Mouse (Mus musculus) macrophage (primary cell): ENCODE measurements around the gene Smarcd3. TPM values are rescaled to one million over a fixed set of nuclear protein-coding genes. Genes with fewer than 3 reads are reported as not detected.
A peak's percentile ranks its signal among the peaks of the same experiment; 100 is the strongest.

ENCODE experiments used
- H3K27ac ChIP-seq: fragments of 350-480 bp; formaldehyde crosslinking; 2 replicates; pipeline ENCODE4 v1.9.0; 2021
- H3K36me3 ChIP-seq: fragments of 350-480 bp; formaldehyde crosslinking; 2 replicates; pipeline ENCODE4 v1.9.0; 2021; ENCODE audit errors: inconsistent target
- H3K4me3 ChIP-seq: fragments of 350-480 bp; formaldehyde crosslinking; 2 replicates; pipeline ENCODE4 v1.9.0; 2021; ENCODE audit errors: inconsistent target
- H3K79me2 ChIP-seq: fragments of 350-480 bp; formaldehyde crosslinking; 2 replicates; pipeline ENCODE4 v1.9.0; 2021; ENCODE audit errors: inconsistent target
- WGBS: methylation state at CpG from one replicate; pipeline ENCODE4 v1.1.7; 2026; ENCODE audit warnings: inconsistent platforms; ENCODE audit not compliant: missing documents; 5-methylcytosine and 5-hydroxymethylcytosine counted together
- polyA plus RNA-seq: library from polyadenylated mRNA; stranded (reverse); fragments of 250-400 nt; gene quantifications from 3 replicates; pipeline ENCODE4 v1.2.4, GENCODE M21; 2018; ENCODE audit warnings: inconsistent platforms

The Smarcd3 gene
- polyA plus RNA-seq, 1 experiment from 2014 or later: 0.03 TPM

- 85% methylated on average over 4 of the region's 6 CpGs for WGBS
- no peaks in the 10 kb centered on the region for H3K79me2 ChIP-seq
- H3K27ac ChIP-seq: no peak overlapping the region
- H3K36me3 ChIP-seq: no peaks in the 10 kb centered on the region
- no peak overlapping the region for H3K4me3 ChIP-seq
Measured at GRCm38 (mm10) chr5:24605321-24605979, 18.8 kb downstream of the Smarcd3 start.

DNA sequence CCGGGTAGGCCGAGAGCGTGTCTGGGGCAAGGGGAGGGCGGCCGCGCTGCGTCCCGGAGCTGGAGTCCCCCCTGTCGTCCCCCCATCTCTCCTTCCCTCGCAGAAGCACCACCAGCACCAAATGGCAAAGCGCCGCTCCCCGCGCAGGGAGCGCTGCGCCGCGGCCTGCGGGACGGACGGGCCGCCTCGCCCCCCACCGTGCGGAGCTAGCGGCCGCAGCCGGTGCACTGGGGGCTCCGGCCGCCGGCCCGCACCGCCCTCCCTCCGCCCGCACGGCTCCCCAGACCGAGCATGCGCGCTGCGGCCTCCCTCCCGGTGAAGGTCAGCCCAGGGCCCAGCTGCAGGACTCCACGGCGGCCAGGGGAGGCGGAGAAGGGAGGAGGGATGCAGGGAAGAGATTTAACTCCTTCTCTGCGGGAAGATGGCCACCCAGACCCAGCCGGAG lies 19.5 kb downstream of the Smarcd3 start:
- WGBS: 2% methylated on average over 37 of the region's 46 CpGs
- Histone ChIP-seq H3K27ac (no peak overlapping the region), H3K4me3 (no peak overlapping the region), H3K79me2 (no peaks in the 10 kb centered on the region), H3K36me3 (no peaks in the 10 kb centered on the region)

DNA sequence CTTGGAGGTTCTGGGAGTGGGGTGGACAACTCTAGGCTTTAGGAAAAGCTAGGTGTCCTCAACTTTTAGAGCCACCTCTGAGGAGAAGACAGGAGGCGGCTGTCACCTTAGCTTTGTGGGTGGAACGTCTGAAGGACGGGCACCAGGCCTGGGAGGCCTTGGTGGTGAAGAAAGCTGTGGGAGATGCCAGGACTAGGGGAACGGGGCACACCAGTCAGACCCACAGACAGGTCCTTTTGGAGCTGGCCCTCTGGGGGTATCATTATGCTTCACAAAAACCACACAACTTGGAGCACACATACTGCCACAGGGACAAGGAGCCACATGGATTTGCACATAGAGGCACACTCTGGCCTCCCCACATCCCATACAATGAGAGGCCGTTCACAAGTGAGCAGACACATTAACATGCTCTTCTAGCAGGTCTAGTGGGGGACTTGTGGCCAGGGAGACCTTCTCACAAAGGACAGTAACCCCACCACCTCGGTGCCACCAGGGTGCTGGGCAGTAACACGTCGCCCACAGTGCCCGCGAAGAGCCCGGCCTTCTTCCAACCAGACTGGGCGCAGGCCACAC lies 20.0 kb downstream of the Smarcd3 start:
- no peaks in the 10 kb centered on the region for H3K36me3 ChIP-seq
- no peak overlapping the region for H3K27ac ChIP-seq
- no peak overlapping the region for H3K4me3 ChIP-seq
- no peaks in the 10 kb centered on the region for H3K79me2 ChIP-seq
- WGBS: 42% methylated on average over 12 of the region's 12 CpGs

- Histone ChIP-seq H3K79me2 (no peaks in the 10 kb centered on the region), H3K36me3 (no peaks in the 10 kb centered on the region), H3K4me3 (no peak overlapping the region), H3K27ac (no peak overlapping the region)
- WGBS: 86% methylated on average over 8 of the region's 8 CpGs
Measured at GRCm38 (mm10) chr5:24603431-24604010, 20.7 kb downstream of the Smarcd3 start.

DNA sequence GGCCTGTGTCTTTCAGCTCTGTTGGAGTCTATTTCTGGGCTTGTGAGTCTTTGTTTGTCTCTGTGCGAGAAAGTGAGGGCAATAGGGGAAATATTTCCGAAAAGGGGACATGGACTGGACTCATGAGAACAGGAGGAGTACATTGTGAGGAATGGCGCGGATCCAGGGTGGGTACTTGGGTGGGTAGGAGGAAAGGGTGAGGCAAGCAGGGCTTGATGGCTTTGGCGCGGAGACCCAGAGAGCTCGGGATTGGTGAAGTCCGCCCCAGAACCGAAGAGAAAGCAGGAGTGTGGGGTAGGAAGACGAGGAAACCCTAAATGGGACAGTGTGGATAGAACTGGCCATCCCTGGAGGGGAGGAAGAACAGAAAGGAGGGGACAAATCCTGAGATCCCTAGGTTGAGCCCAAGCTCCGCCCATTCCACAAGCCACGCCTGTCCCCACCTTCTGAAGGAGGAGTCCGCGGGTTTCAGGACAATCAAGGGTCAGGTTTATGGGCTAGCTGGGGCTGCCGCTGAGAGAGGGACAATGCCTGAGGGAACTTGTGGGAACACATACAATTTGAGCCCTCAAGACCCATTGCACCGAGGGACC lies 21.4 kb downstream of the Smarcd3 start:
- Histone ChIP-seq H3K4me3 (no peak overlapping the region; the same call in 1 of the 2 replicates), H3K27ac (no peak overlapping the region), H3K79me2 (no peaks in the 10 kb centered on the region), H3K36me3 (no peaks in the 10 kb centered on the region)
- 6% methylated on average over 14 of the region's 16 CpGs for WGBS

DNA sequence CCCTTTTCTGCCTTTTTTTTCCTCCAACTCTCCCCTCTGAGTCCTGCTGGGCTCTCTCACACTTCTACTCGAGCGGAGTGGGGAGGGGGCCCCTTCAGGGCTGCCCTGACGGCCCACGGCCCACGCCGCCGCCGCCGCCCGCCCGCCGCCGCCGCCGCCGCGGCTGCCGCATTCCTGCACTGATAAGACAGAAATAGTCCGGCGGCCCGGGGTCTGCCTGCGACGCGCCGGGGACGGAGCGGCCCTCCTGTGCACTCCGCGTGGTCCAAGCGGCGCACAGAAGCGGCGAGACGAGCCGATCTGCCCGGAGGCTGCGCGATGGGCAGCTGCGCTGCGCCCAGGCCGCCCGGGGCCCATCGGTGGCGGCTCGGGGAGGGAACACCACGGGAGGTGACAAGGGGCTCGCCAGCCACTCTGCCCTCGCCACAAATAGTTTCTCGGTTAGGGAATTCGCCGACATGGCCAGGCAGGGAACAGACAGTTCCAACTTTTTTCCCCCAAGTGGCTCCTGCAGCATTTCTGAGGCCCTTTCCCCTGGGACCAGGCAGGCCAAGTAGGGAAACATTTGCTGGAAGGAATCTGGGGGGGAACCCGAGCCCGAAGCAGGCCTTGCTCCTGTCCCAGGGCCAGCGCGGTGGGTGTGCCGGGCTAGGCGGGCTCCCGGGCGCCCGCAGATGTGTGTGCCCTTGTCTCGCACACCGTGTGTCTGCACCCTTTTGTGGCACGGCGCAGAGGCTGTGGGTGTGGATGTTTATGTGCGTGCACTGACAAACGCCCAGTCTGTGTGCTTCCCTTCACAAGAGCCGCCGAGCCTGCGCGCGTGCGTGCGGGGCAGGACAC lies 22.1 kb downstream of the Smarcd3 start:
- 3% methylated on average over 73 of the region's 73 CpGs for WGBS
- Histone ChIP-seq H3K27ac (no peak overlapping the region), H3K4me3 (no peak overlapping the region; the same call in 1 of the 2 replicates)

DNA sequence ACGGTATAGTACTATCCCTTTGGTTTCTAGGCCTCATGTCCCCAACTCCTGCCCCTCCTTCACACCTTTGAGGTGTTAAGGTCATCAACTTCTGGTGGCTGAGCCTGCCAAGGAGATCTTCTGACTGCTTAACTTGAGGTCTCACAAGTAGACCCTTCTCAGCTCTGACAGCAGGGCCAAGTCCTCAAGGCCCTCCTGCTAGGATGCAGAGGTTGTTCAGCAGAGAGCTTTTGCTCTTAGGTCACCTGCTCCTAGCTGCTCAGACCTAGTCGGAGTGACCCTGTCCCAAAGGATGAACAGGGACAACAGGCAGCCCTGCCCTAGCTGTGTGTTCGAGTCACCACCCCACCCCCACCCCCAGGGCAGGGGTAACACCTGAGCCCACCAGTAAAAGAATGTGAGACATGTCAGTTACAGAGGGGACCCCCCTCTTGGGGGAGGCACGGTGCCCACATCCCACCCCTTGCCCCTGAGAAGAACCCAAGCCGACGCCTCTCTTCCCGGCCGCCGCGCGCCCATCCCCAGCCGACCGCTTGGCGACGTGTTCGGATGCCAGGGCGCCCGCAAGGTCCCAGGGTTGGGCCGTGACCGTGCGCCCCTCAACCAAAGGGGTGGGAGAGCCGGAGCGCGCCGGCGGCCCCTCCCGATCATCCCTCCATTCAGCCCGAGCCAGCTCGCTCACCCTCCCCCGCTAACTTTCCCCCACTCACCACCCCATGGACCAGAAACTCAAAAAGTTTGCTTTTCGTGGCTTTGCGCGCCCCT lies 23.0 kb downstream of the Smarcd3 start:
- 8% methylated on average over 31 of the region's 33 CpGs for WGBS
- H3K27ac ChIP-seq: no peak overlapping the region

More for the DNA sequence above, 22.1 kb downstream of the Smarcd3 start:
- H3K36me3 ChIP-seq: no peaks in the 10 kb centered on the region
- no peaks in the 10 kb centered on the region for H3K79me2 ChIP-seq

GRCm38 (mm10) chr5:24600236-24600635 lies 24.0 kb downstream of the Smarcd3 start:
- 95% methylated on average over 2 of the region's 2 CpGs for WGBS
- no peak overlapping the region for H3K4me3 ChIP-seq

More for the DNA sequence above, 23.0 kb downstream of the Smarcd3 start:
- H3K4me3 ChIP-seq: no peak overlapping the region
- no peaks in the 10 kb centered on the region for H3K79me2 ChIP-seq
- H3K36me3 ChIP-seq: no peaks in the 10 kb centered on the region

GRCm38 (mm10) chr5:24599137-24599536 lies 25.1 kb downstream of the Smarcd3 start:
- WGBS: 29% methylated on average over 7 of the region's 8 CpGs
- Histone ChIP-seq H3K4me3 (no peak overlapping the region), H3K79me2 (no peaks in the 10 kb centered on the region), H3K36me3 (no peaks in the 10 kb centered on the region), H3K27ac (no peak overlapping the region)

More at GRCm38 (mm10) chr5:24600236-24600635, 24.0 kb downstream of the Smarcd3 start:
- Histone ChIP-seq H3K36me3 (no peaks in the 10 kb centered on the region), H3K79me2 (no peaks in the 10 kb centered on the region), H3K27ac (no peak overlapping the region)

GRCm38 (mm10) chr5:24598570-24599006 lies 25.6 kb downstream of the Smarcd3 start:
- no peaks in the 10 kb centered on the region for H3K36me3 ChIP-seq
- no peaks in the 10 kb centered on the region for H3K79me2 ChIP-seq
- H3K27ac ChIP-seq: no peak overlapping the region
- under 1% methylated on average over 39 of the region's 41 CpGs for WGBS
- H3K4me3 ChIP-seq: no peak overlapping the region

GRCm38 (mm10) chr5:24597901-24598569 lies 26.2 kb downstream of the Smarcd3 start:
- no peaks in the 10 kb centered on the region for H3K36me3 ChIP-seq
- WGBS: 21% methylated on average over 15 of the region's 15 CpGs
- no peak overlapping the region for H3K27ac ChIP-seq
- H3K4me3 ChIP-seq: no peak overlapping the region
- H3K79me2 ChIP-seq: no peaks in the 10 kb centered on the region

- Histone ChIP-seq H3K27ac (no peak overlapping the region), H3K4me3 (peak overlapping the region; percentile 31), H3K36me3 (no peaks in the 10 kb centered on the region), H3K79me2 (no peaks in the 10 kb centered on the region)
- WGBS: 0% methylated on average over 2 of the region's 2 CpGs
Measured at GRCm38 (mm10) chr5:24597221-24597728, 26.9 kb downstream of the Smarcd3 start.

DNA sequence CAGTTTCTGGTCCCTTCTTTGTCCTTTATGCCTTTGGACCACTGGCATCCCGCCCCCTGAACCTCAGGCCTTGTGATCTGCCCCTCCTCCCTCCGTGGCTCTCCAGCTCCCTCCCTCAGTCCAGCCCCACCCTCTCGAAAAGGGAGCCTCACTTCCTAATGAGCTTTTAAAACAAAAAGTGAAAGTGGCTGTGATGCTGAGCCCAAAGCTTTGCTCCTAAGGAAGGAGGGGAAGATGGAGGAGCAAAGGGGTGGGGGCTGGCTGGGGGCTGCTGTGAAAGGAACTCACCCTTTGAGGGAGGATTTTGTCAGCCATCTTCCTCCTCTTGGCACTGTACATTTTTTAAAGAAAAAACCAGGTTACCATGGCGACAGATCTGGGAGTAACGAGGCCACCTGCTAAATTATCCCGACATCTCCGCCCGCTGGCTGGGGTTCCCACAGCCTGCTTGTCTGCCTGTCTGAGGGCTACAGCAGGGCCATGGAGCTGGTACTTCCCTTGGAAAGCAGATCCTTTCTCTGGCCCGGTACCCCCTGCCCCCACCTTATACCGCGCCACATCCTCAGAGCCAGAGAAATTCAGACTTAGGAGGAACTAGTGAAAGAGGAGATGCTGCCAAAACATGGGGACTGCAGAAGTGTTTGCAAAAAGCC lies 27.6 kb downstream of the Smarcd3 start:
- no peak overlapping the region for H3K27ac ChIP-seq
- no peaks in the 10 kb centered on the region for H3K36me3 ChIP-seq
- 8% methylated on average over 11 of the region's 11 CpGs for WGBS
- no peaks in the 10 kb centered on the region for H3K79me2 ChIP-seq
- peak overlapping the region; percentile 31 for H3K4me3 ChIP-seq
